Mouse (Mus musculus) embryonic facial prominence, embryonic 10.5 days (tissue): ENCODE results near the gene Asap2. TPM values are rescaled to one million over a fixed set of nuclear protein-coding genes. Genes with fewer than 3 reads are reported as not detected.

Source experiments
- DNase-seq: peaks from one replicate; pipeline ENCODE4 v3.0.0-alpha.2; 2017; ENCODE audit warnings: low spot score
- H3K27ac ChIP-seq: fragments of 300-500 bp; sonication (generic); replicated peaks from 2 replicates; pipeline ENCODE4 v1.5.1; 2016; ENCODE audit warnings: mild to moderate bottlenecking
- H3K27me3 ChIP-seq: fragments of 300-500 bp; sonication (generic); replicated peaks from 2 replicates; pipeline ENCODE4 v1.6.1; 2016; ENCODE audit warnings: low read depth, mild to moderate bottlenecking; ENCODE audit not compliant: poor library complexity, severe bottlenecking
- H3K36me3 ChIP-seq: fragments of 300-500 bp; sonication (generic); replicated peaks from 2 replicates; pipeline ENCODE4 v1.6.1; 2016; ENCODE audit warnings: mild to moderate bottlenecking, moderate library complexity
- H3K4me1 ChIP-seq: fragments of 300-500 bp; sonication (generic); 2 replicates; pipeline ENCODE4 v1.6.1; 2016
- H3K4me3 ChIP-seq: fragments of 300-500 bp; sonication (generic); 2 replicates; pipeline ENCODE4 v1.5.1; 2016; ENCODE audit warnings: mild to moderate bottlenecking, moderate library complexity
- H3K9me3 ChIP-seq: fragments of 300-500 bp; sonication (generic); 2 replicates; pipeline ENCODE4 v1.6.1; 2016; ENCODE audit warnings: mild to moderate bottlenecking
- WGBS: fragments of 180-500 bp; shearing (Covaris S2); methylation state at CpG from one replicate; pipeline ENCODE4 v1.1.7; 2016; 5-methylcytosine and 5-hydroxymethylcytosine counted together
- polyA plus RNA-seq: library from polyadenylated mRNA; unstranded; fragments of >200 nt; fragmentation: Nextera tagmentation; extraction: Ambion mirVana; gene quantifications from 2 replicates; pipeline ENCODE4 v1.2.1, GENCODE M21; 2016

The Asap2 gene
- polyA plus RNA-seq, 1 experiment from 2014 or later: 15.0 TPM

GRCm38 (mm10) chr12:21160327-21160828 lies 170.1 kb downstream of the Asap2 start:
- Histone ChIP-seq H3K4me1 (peaks cover 56% of the 10 kb centered on the region), H3K36me3 (peaks cover 11% of the 10 kb centered on the region), H3K27me3 (no peaks in the 10 kb centered on the region), H3K4me3 (no peak overlapping the region), H3K27ac (no peak overlapping the region), H3K9me3 (0 out of 2 replicates have a peak, but pooled peaks cover 4% of the 10 kb centered on the region)
- 83% methylated on average over 8 of the region's 8 CpGs for WGBS
- no peak for DNase-seq

- peaks cover 11% of the 10 kb centered on the region for H3K36me3 ChIP-seq
- no peak for DNase-seq
- 0 out of 2 replicates have a peak, but pooled peaks cover 4% of the 10 kb centered on the region for H3K9me3 ChIP-seq
- peaks cover 58% of the 10 kb centered on the region for H3K4me1 ChIP-seq
- H3K27ac ChIP-seq: no peak overlapping the region
- no peaks in the 10 kb centered on the region for H3K27me3 ChIP-seq
- no peak overlapping the region for H3K4me3 ChIP-seq
- 91% methylated on average over 4 of the region's 4 CpGs for WGBS
Measured at GRCm38 (mm10) chr12:21161841-21162240, 171.6 kb downstream of the Asap2 start.

- Histone ChIP-seq H3K27me3 (no peaks in the 10 kb centered on the region), H3K36me3 (peaks cover 21% of the 10 kb centered on the region), H3K27ac (no peak overlapping the region), H3K9me3 (0 out of 2 replicates have a peak, but pooled peaks cover 4% of the 10 kb centered on the region), H3K4me3 (no peak overlapping the region), H3K4me1 (peaks cover 63% of the 10 kb centered on the region)
- WGBS: 82% methylated on average over 3 of the region's 3 CpGs
- DNase-seq: no peak
Measured at GRCm38 (mm10) chr12:21163706-21164105, 173.4 kb downstream of the Asap2 start.

GRCm38 (mm10) chr12:21164251-21164650 lies 174.0 kb downstream of the Asap2 start:
- Histone ChIP-seq H3K4me1 (peaks cover 57% of the 10 kb centered on the region), H3K27ac (no peak overlapping the region)
- WGBS: 57% methylated on average over 8 of the region's 8 CpGs

GRCm38 (mm10) chr12:21165157-21165556 lies 174.9 kb downstream of the Asap2 start:
- WGBS: 87% methylated on average over 3 of the region's 3 CpGs
- no peak overlapping the region for H3K27ac ChIP-seq
- DNase-seq: no peak
- H3K27me3 ChIP-seq: no peaks in the 10 kb centered on the region
- 0 out of 2 replicates have a peak, but pooled peaks cover 4% of the 10 kb centered on the region for H3K9me3 ChIP-seq
- no peak overlapping the region for H3K4me3 ChIP-seq
- H3K36me3 ChIP-seq: peaks cover 36% of the 10 kb centered on the region
- H3K4me1 ChIP-seq: peaks cover 49% of the 10 kb centered on the region

More at GRCm38 (mm10) chr12:21164251-21164650, 174.0 kb downstream of the Asap2 start:
- DNase-seq: peak; percentile 45
- H3K36me3 ChIP-seq: peaks cover 27% of the 10 kb centered on the region
- 0 out of 2 replicates have a peak, but pooled peaks cover 4% of the 10 kb centered on the region for H3K9me3 ChIP-seq
- H3K27me3 ChIP-seq: no peaks in the 10 kb centered on the region
- no peak overlapping the region for H3K4me3 ChIP-seq

GRCm38 (mm10) chr12:21165891-21166342 lies 175.7 kb downstream of the Asap2 start:
- no peak overlapping the region for H3K27ac ChIP-seq
- DNase-seq: no peak
- 0 out of 2 replicates have a peak, but pooled peaks cover 4% of the 10 kb centered on the region for H3K9me3 ChIP-seq
- WGBS: 80% methylated on average over 7 of the region's 7 CpGs
- H3K36me3 ChIP-seq: peaks cover 42% of the 10 kb centered on the region
- H3K4me1 ChIP-seq: peaks cover 45% of the 10 kb centered on the region
- no peak overlapping the region for H3K4me3 ChIP-seq
- no peaks in the 10 kb centered on the region for H3K27me3 ChIP-seq

- no peaks in the 10 kb centered on the region for H3K27me3 ChIP-seq
Measured at GRCm38 (mm10) chr12:21166884-21167575, 176.8 kb downstream of the Asap2 start.

GRCm38 (mm10) chr12:21167741-21168140 lies 177.5 kb downstream of the Asap2 start:
- no peak overlapping the region for H3K4me3 ChIP-seq
- H3K27ac ChIP-seq: no peak overlapping the region
- peaks cover 49% of the 10 kb centered on the region for H3K4me1 ChIP-seq
- no peaks in the 10 kb centered on the region for H3K9me3 ChIP-seq
- no peaks in the 10 kb centered on the region for H3K27me3 ChIP-seq
- WGBS: 81% methylated on average over 4 of the region's 4 CpGs
- H3K36me3 ChIP-seq: peaks cover 50% of the 10 kb centered on the region
- no peak for DNase-seq

More at GRCm38 (mm10) chr12:21166884-21167575, 176.8 kb downstream of the Asap2 start:
- Histone ChIP-seq H3K4me3 (no peak overlapping the region), H3K36me3 (peaks cover 49% of the 10 kb centered on the region), H3K4me1 (peaks cover 49% of the 10 kb centered on the region), H3K9me3 (0 out of 2 replicates have a peak, but pooled peaks cover 4% of the 10 kb centered on the region), H3K27ac (no peak overlapping the region)
- no peak for DNase-seq
- 42% methylated on average over 6 of the region's 6 CpGs for WGBS

GRCm38 (mm10) chr12:21168149-21168548 lies 177.9 kb downstream of the Asap2 start:
- Histone ChIP-seq H3K4me3 (no peak overlapping the region), H3K4me1 (peaks cover 48% of the 10 kb centered on the region), H3K27me3 (no peaks in the 10 kb centered on the region), H3K9me3 (no peaks in the 10 kb centered on the region), H3K27ac (no peak overlapping the region), H3K36me3 (peaks cover 52% of the 10 kb centered on the region)
- DNase-seq: no peak
- WGBS: 90% methylated on average over 6 of the region's 6 CpGs

- no peak for DNase-seq
- Histone ChIP-seq H3K4me3 (no peak overlapping the region), H3K27ac (no peak overlapping the region), H3K9me3 (no peaks in the 10 kb centered on the region), H3K36me3 (peaks cover 53% of the 10 kb centered on the region), H3K27me3 (no peaks in the 10 kb centered on the region), H3K4me1 (peaks cover 16% of the 10 kb centered on the region)
- 85% methylated on average over 11 of the region's 11 CpGs for WGBS
Measured at GRCm38 (mm10) chr12:21171776-21172490, 181.7 kb downstream of the Asap2 start.

- H3K36me3 ChIP-seq: peaks cover 59% of the 10 kb centered on the region
- 87% methylated on average over 7 of the region's 7 CpGs for WGBS
- DNase-seq: no peak
Measured at GRCm38 (mm10) chr12:21173847-21174412, 183.7 kb downstream of the Asap2 start.

GRCm38 (mm10) chr12:21176399-21176798 lies 186.1 kb downstream of the Asap2 start:
- Histone ChIP-seq H3K27ac (no peak overlapping the region), H3K27me3 (no peaks in the 10 kb centered on the region), H3K9me3 (no peaks in the 10 kb centered on the region), H3K4me1 (peaks cover 7% of the 10 kb centered on the region), H3K36me3 (peaks cover 51% of the 10 kb centered on the region), H3K4me3 (no peak overlapping the region)
- WGBS: 90% methylated on average over 5 of the region's 5 CpGs
- DNase-seq: no peak

More at GRCm38 (mm10) chr12:21173847-21174412, 183.7 kb downstream of the Asap2 start:
- no peaks in the 10 kb centered on the region for H3K27me3 ChIP-seq
- no peaks in the 10 kb centered on the region for H3K9me3 ChIP-seq
- no peak overlapping the region for H3K4me3 ChIP-seq
- H3K27ac ChIP-seq: no peak overlapping the region
- peaks cover 7% of the 10 kb centered on the region; the same call in 1 of the 2 replicates for H3K4me1 ChIP-seq
